In the genomic region with DNA sequence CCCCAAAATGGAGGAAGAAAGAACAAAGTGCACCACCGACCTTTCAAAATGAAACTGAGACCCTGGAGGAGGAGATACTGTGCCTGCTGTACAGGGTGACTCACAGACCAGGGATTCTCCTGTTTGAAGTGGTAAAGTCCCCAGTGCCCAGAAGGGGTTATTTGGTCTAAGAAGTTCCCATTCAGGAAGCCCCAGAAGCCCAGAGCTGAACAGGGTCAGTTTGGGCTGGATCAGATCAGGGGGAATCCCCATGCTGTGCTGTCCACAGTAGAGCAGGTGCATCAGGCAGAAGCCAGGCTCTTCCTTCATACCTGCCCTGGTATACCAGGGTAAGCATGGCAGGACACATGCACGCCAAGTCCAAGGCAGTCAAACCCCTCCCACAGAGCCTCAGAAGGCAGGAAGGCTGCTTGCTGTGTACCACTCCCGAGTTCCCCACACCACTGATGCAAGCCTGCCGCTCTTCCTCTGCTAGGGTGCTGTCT, we compare ENCODE assay signal across 11 mouse cellular contexts. TPM values are rescaled to one million over a fixed set of nuclear protein-coding genes. Genes with fewer than 3 reads are reported as not detected.
DNase-seq lines count a peak whose midpoint lies in the region; ATAC-seq lines count a peak whose summit lies in the region.
"Had no signal": no experiment of that assay in that cellular context is flagged by ENCODE, and none has a peak within 500 bp of the region (broad histone marks: within the 10 kb centered on the region; RNA-seq: fewer than 3 reads in every experiment).

No protein-coding gene starts in this region.

- H3K27me3 ChIP-seq in heart, embryonic 12.5 days (replicated peaks), result no peaks in the 10 kb centered on the region
- H3K27me3 ChIP-seq in heart, embryonic 11.5 days (ENCODE audit: control insufficient read depth, insufficient read depth, low read length), result no peaks in the 10 kb centered on the region
- H3K27me3 ChIP-seq in heart, embryonic 13.5 days (replicated peaks), result no peaks in the 10 kb centered on the region
- peaks cover 45% of the 10 kb centered on the region for H3K27me3 ChIP-seq in megakaryocyte, embryonic 14.5 days (replicated peaks)
- H3K27me3 ChIP-seq in midbrain, embryonic 16.5 days (ENCODE audit: control insufficient read depth, insufficient read depth, low read depth, low read length), result no peaks in the 10 kb centered on the region
- H3K27me3 ChIP-seq: lung, embryonic 15.5 days; neural tube, embryonic 12.5 days had no signal

- 69% methylated on average over 4 of the region's 4 CpGs for WGBS in heart, embryonic 12.5 days
- 73% methylated on average over 4 of the region's 4 CpGs for WGBS in heart, embryonic 11.5 days (ENCODE audit: insufficient replicate concordance)
- WGBS in heart, embryonic 13.5 days, result 69% methylated on average over 4 of the region's 4 CpGs
- 72% methylated on average over 4 of the region's 4 CpGs for WGBS in midbrain, embryonic 16.5 days

- 0 out of 2 replicates have a peak overlapping the region, but pooled peaks have one; percentile 5 for H3K9ac ChIP-seq in heart, embryonic 12.5 days
- H3K9ac ChIP-seq in heart, embryonic 11.5 days (ENCODE audit: low read depth, low read length), result no peak overlapping the region; the same call in 1 of the 2 replicates
- peak overlapping the region; percentile 45 for H3K9ac ChIP-seq in heart, embryonic 13.5 days
- no peak overlapping the region for H3K9ac ChIP-seq in midbrain, embryonic 16.5 days (ENCODE audit: low read depth, low read length)
- H3K9ac ChIP-seq: lung, embryonic 15.5 days; neural tube, embryonic 12.5 days had no signal

- no peaks in the 10 kb centered on the region for H3K9me3 ChIP-seq in heart, embryonic 12.5 days (replicated peaks)
- no peaks in the 10 kb centered on the region for H3K9me3 ChIP-seq in heart, embryonic 11.5 days (replicated peaks; ENCODE audit: control insufficient read depth, low read length)
- H3K9me3 ChIP-seq in heart, embryonic 13.5 days, result no peaks in the 10 kb centered on the region
- no peaks in the 10 kb centered on the region for H3K9me3 ChIP-seq in megakaryocyte, embryonic 14.5 days
- H3K9me3 ChIP-seq in midbrain, embryonic 16.5 days (replicated peaks; ENCODE audit: control insufficient read depth, low read length, poor library complexity, severe bottlenecking), result no peaks in the 10 kb centered on the region
- H3K9me3 ChIP-seq: lung, embryonic 15.5 days; neural tube, embryonic 12.5 days had no signal

- ATAC-seq in heart, embryonic 12.5 days (ENCODE audit: insufficient number of reproducible peaks, low FRiP score), result no peak
- no peak for ATAC-seq in heart, embryonic 11.5 days (replicated peaks; ENCODE audit: insufficient number of reproducible peaks, low FRiP score, low TSS enrichment)
- ATAC-seq in CD4-positive, CD25-positive, alpha-beta regulatory T cell, adult 4 months, result peak; percentile 42
- no peak for ATAC-seq in heart, embryonic 13.5 days (ENCODE audit: extremely low read depth, insufficient number of reproducible peaks, low FRiP score, low TSS enrichment)
- no peak for ATAC-seq in midbrain, embryonic 16.5 days

- DNase-seq in adrenal gland, postnatal 25 days, result no peak
- DNase-seq in cerebellum, postnatal 25 days, result no peak

- no peak overlapping the region for H3K4me3 ChIP-seq in heart, embryonic 12.5 days
- H3K4me3 ChIP-seq in heart, embryonic 11.5 days (ENCODE audit: low read depth, low read length), result no peak overlapping the region
- H3K4me3 ChIP-seq in heart, embryonic 13.5 days, result no peak overlapping the region
- H3K4me3 ChIP-seq in megakaryocyte, embryonic 14.5 days (replicated peaks), result peak overlapping the region; percentile 81
- no peak overlapping the region for H3K4me3 ChIP-seq in midbrain, embryonic 16.5 days (ENCODE audit: low read depth, low read length)
- H3K4me3 ChIP-seq: lung, embryonic 15.5 days; neural tube, embryonic 12.5 days had no signal

- H3K36me3 ChIP-seq in heart, embryonic 12.5 days, result no peaks in the 10 kb centered on the region
- no peaks in the 10 kb centered on the region for H3K36me3 ChIP-seq in heart, embryonic 11.5 days (ENCODE audit: control insufficient read depth, insufficient read depth, low read length)
- no peaks in the 10 kb centered on the region for H3K36me3 ChIP-seq in heart, embryonic 13.5 days
- no peaks in the 10 kb centered on the region for H3K36me3 ChIP-seq in megakaryocyte, embryonic 14.5 days (replicated peaks; ENCODE audit: low read length)
- no peaks in the 10 kb centered on the region for H3K36me3 ChIP-seq in midbrain, embryonic 16.5 days (ENCODE audit: control insufficient read depth, insufficient read depth, low read length)
- H3K36me3 ChIP-seq: lung, embryonic 15.5 days; neural tube, embryonic 12.5 days had no signal

- no peak overlapping the region for H3K4me2 ChIP-seq in heart, embryonic 12.5 days
- no peak overlapping the region for H3K4me2 ChIP-seq in heart, embryonic 11.5 days
- H3K4me2 ChIP-seq in heart, embryonic 13.5 days, result no peak overlapping the region
- H3K4me2 ChIP-seq in midbrain, embryonic 16.5 days (ENCODE audit: low read length), result no peak overlapping the region
- H3K4me2 ChIP-seq: lung, embryonic 15.5 days; neural tube, embryonic 12.5 days had no signal

- peaks cover 50% of the 10 kb centered on the region for H3K4me1 ChIP-seq in heart, embryonic 12.5 days (replicated peaks)
- peaks cover 45% of the 10 kb centered on the region for H3K4me1 ChIP-seq in heart, embryonic 11.5 days (ENCODE audit: control insufficient read depth, insufficient read depth, low read length)
- peaks cover 60% of the 10 kb centered on the region for H3K4me1 ChIP-seq in heart, embryonic 13.5 days
- H3K4me1 ChIP-seq in megakaryocyte, embryonic 14.5 days, result peaks cover 47% of the 10 kb centered on the region
- H3K4me1 ChIP-seq in midbrain, embryonic 16.5 days (ENCODE audit: control insufficient read depth, insufficient read depth, low read length), result peaks cover 4% of the 10 kb centered on the region; the same call in 1 of the 2 replicates
- H3K4me1 ChIP-seq: neural tube, embryonic 12.5 days had no signal

- no peak overlapping the region for H3K27ac ChIP-seq in heart, embryonic 12.5 days (ENCODE audit: poor library complexity, severe bottlenecking)
- no peak overlapping the region for H3K27ac ChIP-seq in heart, embryonic 11.5 days (ENCODE audit: low read depth, low read length)
- peak overlapping the region; percentile 20; the same call in 1 of the 2 replicates for H3K27ac ChIP-seq in heart, embryonic 13.5 days (replicated peaks)
- H3K27ac ChIP-seq in midbrain, embryonic 16.5 days (ENCODE audit: low read length), result no peak overlapping the region
- H3K27ac ChIP-seq: lung, embryonic 15.5 days; neural tube, embryonic 12.5 days had no signal

RNA-seq across cellular contexts. Expression of a gene that starts 2.0 kb away (rescaled TPM):
- 33.4 and 38.4 TPM in 2 replicates for polyA plus RNA-seq in heart, embryonic 12.5 days (2016; fragmentation: Nextera tagmentation; extraction: Ambion mirVana)
- 31.4 and 32.1 TPM in 2 replicates for polyA plus RNA-seq in heart, embryonic 11.5 days (2014; fragmentation: Nextera tagmentation; extraction: Ambion mirVana)
- polyA plus RNA-seq in CD4-positive, CD25-positive, alpha-beta regulatory T cell, adult 4 months (2017; shearing (Covaris generic)), result 1,000 to 10,000 TPM; 1,098 to 1,582 TPM
- 51.0 and 54.6 TPM in 2 replicates for polyA plus RNA-seq in heart, embryonic 13.5 days (2015; fragmentation: Nextera tagmentation; extraction: Ambion mirVana)
- 10.1 and 33.2 TPM in 2 replicates for polyA plus RNA-seq in megakaryocyte, embryonic 14.5 days (2012; ENCODE audit: insufficient read depth, low replicate concordance)
- polyA plus RNA-seq in midbrain, embryonic 16.5 days (2015; fragmentation: Nextera tagmentation; extraction: Ambion mirVana), result 4.8 and 5.1 TPM in 2 replicates
- total RNA-seq in adrenal gland, postnatal 25 days (2021), result 12.6 and 14.4 TPM in 2 replicates

RNA-seq across cellular contexts. Expression of a gene that starts 21.0 kb away (rescaled TPM):
- polyA plus RNA-seq in heart, embryonic 12.5 days (2016; fragmentation: Nextera tagmentation; extraction: Ambion mirVana), result 50.6 and 53.5 TPM in 2 replicates
- polyA plus RNA-seq in heart, embryonic 11.5 days (2014; fragmentation: Nextera tagmentation; extraction: Ambion mirVana), result 46.1 and 51.6 TPM in 2 replicates
- polyA plus RNA-seq in CD4-positive, CD25-positive, alpha-beta regulatory T cell, adult 4 months (2017; shearing (Covaris generic)), result not detected
- polyA plus RNA-seq in heart, embryonic 13.5 days (2015; fragmentation: Nextera tagmentation; extraction: Ambion mirVana), result 34.8 and 41.9 TPM in 2 replicates
- 3.4 TPM in 1 of 2 replicates, not detected in the other for polyA plus RNA-seq in megakaryocyte, embryonic 14.5 days (2012; ENCODE audit: insufficient read depth, low replicate concordance)
- polyA plus RNA-seq in midbrain, embryonic 16.5 days (2015; fragmentation: Nextera tagmentation; extraction: Ambion mirVana), result 0.51 and 0.78 TPM in 2 replicates
- total RNA-seq in adrenal gland, postnatal 25 days (2021), result not detected in 2 replicates

RNA-seq across cellular contexts. Expression of a gene that starts 28.0 kb away (rescaled TPM):
- polyA plus RNA-seq in heart, embryonic 12.5 days (2016; fragmentation: Nextera tagmentation; extraction: Ambion mirVana), result 0.28 and 0.57 TPM in 2 replicates
- polyA plus RNA-seq in heart, embryonic 11.5 days (2014; fragmentation: Nextera tagmentation; extraction: Ambion mirVana), result 0.26 and 0.31 TPM in 2 replicates
- not detected for polyA plus RNA-seq in CD4-positive, CD25-positive, alpha-beta regulatory T cell, adult 4 months (2017; shearing (Covaris generic))
- polyA plus RNA-seq in heart, embryonic 13.5 days (2015; fragmentation: Nextera tagmentation; extraction: Ambion mirVana), result 0.19 and 0.41 TPM in 2 replicates
- polyA plus RNA-seq in megakaryocyte, embryonic 14.5 days (2012; ENCODE audit: insufficient read depth, low replicate concordance), result 3.4 TPM in 1 of 2 replicates, not detected in the other
- not detected in 2 replicates for polyA plus RNA-seq in midbrain, embryonic 16.5 days (2015; fragmentation: Nextera tagmentation; extraction: Ambion mirVana)
- total RNA-seq in adrenal gland, postnatal 25 days (2021), result not detected in 2 replicates
- total RNA-seq: gastrocnemius, postnatal 36 days had no signal

RNA-seq across cellular contexts. Expression of a gene that starts 36.0 kb away (rescaled TPM):
- polyA plus RNA-seq in heart, embryonic 12.5 days (2016; fragmentation: Nextera tagmentation; extraction: Ambion mirVana), result 6.4 and 9.3 TPM in 2 replicates
- polyA plus RNA-seq in heart, embryonic 11.5 days (2014; fragmentation: Nextera tagmentation; extraction: Ambion mirVana), result 16.0 and 16.3 TPM in 2 replicates
- 1 to 10 TPM; 2.5 to 5.7 TPM for polyA plus RNA-seq in CD4-positive, CD25-positive, alpha-beta regulatory T cell, adult 4 months (2017; shearing (Covaris generic))
- polyA plus RNA-seq in heart, embryonic 13.5 days (2015; fragmentation: Nextera tagmentation; extraction: Ambion mirVana), result 4.0 and 5.4 TPM in 2 replicates
- 16.2 TPM in 1 of 2 replicates, not detected in the other for polyA plus RNA-seq in megakaryocyte, embryonic 14.5 days (2012; ENCODE audit: insufficient read depth, low replicate concordance)
- 0.91 and 1.6 TPM in 2 replicates for polyA plus RNA-seq in midbrain, embryonic 16.5 days (2015; fragmentation: Nextera tagmentation; extraction: Ambion mirVana)
- not detected in 2 replicates for total RNA-seq in adrenal gland, postnatal 25 days (2021)

Comparison
In these comparisons a context has a peak if more than half of its experiments do, and no peak if none do; other contexts are left out.
1. H3K9ac ChIP-seq: peak in heart, embryonic 12.5 days (single experiment) and heart, embryonic 13.5 days (single experiment); none in heart, embryonic 11.5 days (single experiment) and midbrain, embryonic 16.5 days (single experiment).
2. RNA of a gene that starts 2.0 kb away (polyA plus RNA-seq): 1,098 to 1,582 TPM in CD4-positive, CD25-positive, alpha-beta regulatory T cell, adult 4 months; 51.0 to 54.6 TPM in heart, embryonic 13.5 days, 33.4 to 38.4 TPM in heart, embryonic 12.5 days, 10.1 to 33.2 TPM in megakaryocyte, embryonic 14.5 days, 31.4 to 32.1 TPM in heart, embryonic 11.5 days and 4.8 to 5.1 TPM in midbrain, embryonic 16.5 days; every median in the first group is over 10 times any median in the second.